Mouse (Mus musculus): ENCODE results near the gene Acsl1. TPM values are rescaled to one million over a fixed set of nuclear protein-coding genes. Genes with fewer than 3 reads are reported as not detected.
A peak's percentile ranks its signal among the peaks of the same experiment; 100 is the strongest.

Acsl1 gene
- 24.8 and 25.2 TPM in 2 replicates for polyA plus RNA-seq (2014; fragmentation: Nextera tagmentation; extraction: Ambion mirVana)

DNA sequence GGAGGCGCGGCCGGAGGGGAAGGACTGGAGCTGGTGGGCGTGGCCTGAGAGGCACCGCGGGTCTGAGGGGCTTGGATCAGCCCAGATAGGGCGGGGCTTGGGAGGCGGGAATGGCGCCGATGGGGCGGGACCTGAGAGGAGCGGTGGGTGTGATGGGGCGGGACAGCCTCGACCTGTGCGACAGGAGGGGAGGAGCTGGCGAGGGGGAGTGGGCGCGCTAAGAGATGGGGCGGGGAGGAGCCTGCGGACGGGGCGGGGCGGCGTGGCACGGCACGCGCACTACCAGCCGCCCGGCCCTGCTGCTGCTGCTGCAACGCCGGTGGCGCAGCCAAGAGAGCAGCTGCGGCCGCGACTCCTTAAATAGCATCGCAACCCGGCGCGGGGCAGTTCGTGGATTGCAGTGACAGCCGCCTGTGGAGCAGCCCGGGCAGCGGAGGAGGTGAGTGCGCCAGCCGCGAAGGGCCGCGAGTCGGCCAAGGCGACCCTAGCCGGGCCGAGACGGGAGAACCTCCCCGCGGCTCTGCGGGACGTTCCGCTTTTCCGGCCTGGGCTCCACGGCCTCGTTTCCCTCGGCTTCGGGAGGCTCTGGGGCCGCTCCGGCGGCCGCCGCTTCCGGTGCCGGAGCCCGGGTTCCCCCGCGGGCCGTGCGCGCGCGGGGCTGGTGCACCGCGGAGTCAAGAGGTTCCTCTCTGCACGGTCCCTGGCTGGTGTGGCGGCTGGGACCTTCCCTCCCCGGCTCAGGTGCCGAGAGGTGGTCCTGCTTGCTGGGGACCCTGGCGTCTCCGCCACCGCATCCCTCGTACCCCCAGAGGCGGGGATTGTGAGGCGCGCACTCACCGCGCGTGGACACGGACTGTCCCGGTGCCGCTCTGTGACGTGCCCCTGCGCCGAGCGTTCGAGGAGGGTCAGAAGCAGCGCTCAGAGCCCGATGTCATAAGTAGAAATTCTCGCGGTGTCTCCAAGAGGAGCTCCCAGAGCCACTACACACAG lies at the start of gene Acsl1:
TSS of gene Acsl1 (plus strand) at position 246 of the 990 bp plus-strand sequence.
- peak within 1 kb of the TSS; percentile 81 for H3K9ac ChIP-seq (ENCODE audit: low read length)
- H3K4me2 ChIP-seq (ENCODE audit: low read length): peak within 1 kb of the TSS; percentile 89
- H3K36me3 ChIP-seq (ENCODE audit: control insufficient read depth, insufficient read depth, low read length): no peaks in the 10 kb centered on the region
- DNase-seq (ENCODE audit: low spot score) (peak; percentile 99), ATAC-seq (replicated peaks; ENCODE audit: low FRiP score, low TSS enrichment, low read depth) (peak; percentile 96)
- H3K9me3 ChIP-seq (ENCODE audit: control insufficient read depth, low read length): no peaks in the 10 kb centered on the region
- H3K27ac ChIP-seq (ENCODE audit: low read depth): peak within 1 kb of the TSS; percentile 81
- no peaks in the 10 kb centered on the region for H3K27me3 ChIP-seq (replicated peaks; ENCODE audit: control insufficient read depth, insufficient read depth, low read length)
- 0 out of 2 replicates have a peak, but pooled peaks cover 3% of the 10 kb centered on the region for H3K4me1 ChIP-seq (replicated peaks; ENCODE audit: control insufficient read depth, insufficient read depth, low read length)
- under 1% methylated on average over 69 of the region's 106 CpGs for WGBS
- H3K4me3 ChIP-seq (ENCODE audit: low read depth, low read length): peak within 1 kb of the TSS; percentile 73

DNA sequence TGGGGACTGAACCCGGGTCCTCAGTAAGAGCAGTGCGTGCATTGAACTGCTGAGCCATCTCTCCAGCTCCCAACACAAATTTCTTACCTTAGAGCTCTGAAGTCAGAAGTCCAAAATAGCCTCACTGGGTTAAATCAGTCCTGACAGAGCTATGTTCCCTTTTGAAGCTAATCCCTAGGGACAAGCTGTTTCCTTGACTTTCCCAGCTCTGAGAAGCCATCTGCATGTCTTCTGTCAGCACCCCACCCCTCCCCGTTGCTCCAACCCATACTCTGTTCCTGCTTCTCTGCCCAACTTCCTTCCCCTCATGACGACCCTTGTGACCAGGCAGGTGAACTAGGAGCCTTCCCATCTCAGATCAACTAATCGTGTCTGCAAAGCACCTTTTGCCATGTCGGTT lies 49.3 kb upstream of the Acsl1 start:
- Histone ChIP-seq H3K36me3 (ENCODE audit: control insufficient read depth, insufficient read depth, low read length) (no peaks in the 10 kb centered on the region), H3K4me3 (ENCODE audit: low read depth, low read length) (no peak overlapping the region), H3K9ac (ENCODE audit: low read length) (no peak overlapping the region), H3K27ac (ENCODE audit: low read depth) (no peak overlapping the region), H3K4me2 (ENCODE audit: low read length) (no peak overlapping the region), H3K4me1 (replicated peaks; ENCODE audit: control insufficient read depth, insufficient read depth, low read length) (no peaks in the 10 kb centered on the region), H3K9me3 (ENCODE audit: control insufficient read depth, low read length) (no peaks in the 10 kb centered on the region), H3K27me3 (replicated peaks; ENCODE audit: control insufficient read depth, insufficient read depth, low read length) (no peaks in the 10 kb centered on the region)
- WGBS: 72% methylated on average over 6 of the region's 6 CpGs
- no peak for DNase-seq (ENCODE audit: low spot score)
- ATAC-seq (replicated peaks; ENCODE audit: low FRiP score, low TSS enrichment, low read depth): no peak

DNA sequence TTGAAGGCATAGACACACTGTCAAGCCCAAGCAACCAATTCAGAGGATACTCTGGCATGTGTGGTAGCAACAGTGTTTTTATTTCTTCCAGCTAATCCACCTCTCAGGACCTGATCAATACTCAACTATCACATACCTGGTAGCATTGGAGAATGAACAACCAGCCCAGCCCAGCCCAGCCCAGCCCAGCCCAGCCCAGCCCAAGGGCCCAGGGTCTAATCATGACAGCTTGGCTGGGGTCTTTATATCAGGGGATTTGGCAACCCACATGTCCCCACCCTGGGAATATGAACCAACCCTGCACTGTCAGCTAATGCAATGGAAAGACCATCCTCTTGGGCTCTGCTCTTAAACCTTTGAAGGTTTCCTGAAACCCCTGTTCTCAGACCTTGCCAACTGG lies 42.9 kb upstream of the Acsl1 start:
- ATAC-seq (replicated peaks; ENCODE audit: low FRiP score, low TSS enrichment, low read depth) (0 out of 2 replicates have a peak, but pooled peaks have one; percentile 53), DNase-seq (ENCODE audit: low spot score) (no peak)
- no peaks in the 10 kb centered on the region for H3K36me3 ChIP-seq (ENCODE audit: control insufficient read depth, insufficient read depth, low read length)
- H3K9ac ChIP-seq (ENCODE audit: low read length): no peak overlapping the region
- no peak overlapping the region for H3K27ac ChIP-seq (ENCODE audit: low read depth)
- no peaks in the 10 kb centered on the region for H3K4me1 ChIP-seq (replicated peaks; ENCODE audit: control insufficient read depth, insufficient read depth, low read length)
- H3K4me2 ChIP-seq (ENCODE audit: low read length): no peak overlapping the region
- no peak overlapping the region for H3K4me3 ChIP-seq (ENCODE audit: low read depth, low read length)
- H3K27me3 ChIP-seq (replicated peaks; ENCODE audit: control insufficient read depth, insufficient read depth, low read length): no peaks in the 10 kb centered on the region
- H3K9me3 ChIP-seq (ENCODE audit: control insufficient read depth, low read length): no peaks in the 10 kb centered on the region

DNA sequence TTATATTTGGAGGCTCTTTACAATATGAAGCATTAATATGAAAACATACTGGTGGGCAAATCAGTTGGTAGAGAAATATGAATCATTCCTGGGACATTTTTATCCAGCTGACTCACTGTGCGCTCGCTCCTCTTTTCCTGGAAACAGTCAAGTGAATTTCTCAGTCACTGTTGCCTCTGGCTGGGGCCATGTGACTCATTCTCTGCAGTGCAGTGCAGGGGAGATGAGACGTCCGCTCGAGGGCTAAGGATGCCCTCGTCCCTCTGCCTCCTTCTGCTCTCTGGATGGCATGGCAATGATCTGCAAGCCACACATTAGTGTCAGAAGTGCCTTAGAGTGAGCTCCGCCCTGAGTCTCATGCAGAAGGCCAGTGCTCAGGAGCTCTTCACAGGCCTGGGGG lies 41.0 kb upstream of the Acsl1 start:
- H3K9me3 ChIP-seq (ENCODE audit: control insufficient read depth, low read length): 0 out of 2 replicates have a peak, but pooled peaks cover 4% of the 10 kb centered on the region
- H3K27me3 ChIP-seq (replicated peaks; ENCODE audit: control insufficient read depth, insufficient read depth, low read length): no peaks in the 10 kb centered on the region
- no peak overlapping the region for H3K27ac ChIP-seq (ENCODE audit: low read depth)
- no peaks in the 10 kb centered on the region for H3K4me1 ChIP-seq (replicated peaks; ENCODE audit: control insufficient read depth, insufficient read depth, low read length)
- 67% methylated on average over 7 of the region's 7 CpGs for WGBS
- no peak overlapping the region for H3K4me2 ChIP-seq (ENCODE audit: low read length)
- H3K4me3 ChIP-seq (ENCODE audit: low read depth, low read length): no peak overlapping the region
- ATAC-seq (replicated peaks; ENCODE audit: low FRiP score, low TSS enrichment, low read depth) (no peak), DNase-seq (ENCODE audit: low spot score) (no peak)
- H3K9ac ChIP-seq (ENCODE audit: low read length): no peak overlapping the region
- no peaks in the 10 kb centered on the region for H3K36me3 ChIP-seq (ENCODE audit: control insufficient read depth, insufficient read depth, low read length)

DNA sequence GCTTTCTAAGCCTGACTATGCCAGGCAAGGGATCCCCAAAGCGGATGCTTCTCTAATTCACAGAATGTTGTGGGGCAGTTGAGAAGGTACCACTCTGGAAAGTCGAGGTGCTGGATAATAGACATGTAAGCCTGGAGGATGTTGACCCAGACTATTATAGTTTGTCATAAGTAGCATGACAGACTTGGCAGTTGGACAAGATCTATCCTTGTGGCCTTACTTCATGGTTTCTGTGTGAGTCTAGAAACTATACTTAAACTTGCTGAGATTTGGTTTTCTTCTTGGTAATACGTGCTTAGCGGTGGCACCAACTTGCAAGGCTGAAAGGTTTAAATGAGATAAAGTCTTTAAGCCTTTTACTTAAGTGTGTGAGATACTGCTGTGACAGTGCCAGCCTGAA lies 38.9 kb upstream of the Acsl1 start:
- DNase-seq (ENCODE audit: low spot score) (no peak), ATAC-seq (replicated peaks; ENCODE audit: low FRiP score, low TSS enrichment, low read depth) (no peak)
- Histone ChIP-seq H3K9ac (ENCODE audit: low read length) (no peak overlapping the region), H3K27ac (ENCODE audit: low read depth) (no peak overlapping the region), H3K4me2 (ENCODE audit: low read length) (no peak overlapping the region), H3K27me3 (replicated peaks; ENCODE audit: control insufficient read depth, insufficient read depth, low read length) (no peaks in the 10 kb centered on the region), H3K9me3 (ENCODE audit: control insufficient read depth, low read length) (0 out of 2 replicates have a peak, but pooled peaks cover 4% of the 10 kb centered on the region), H3K36me3 (ENCODE audit: control insufficient read depth, insufficient read depth, low read length) (no peaks in the 10 kb centered on the region), H3K4me1 (replicated peaks; ENCODE audit: control insufficient read depth, insufficient read depth, low read length) (no peaks in the 10 kb centered on the region), H3K4me3 (ENCODE audit: low read depth, low read length) (no peak overlapping the region)
- WGBS: 89% methylated on average over 4 of the region's 4 CpGs

DNA sequence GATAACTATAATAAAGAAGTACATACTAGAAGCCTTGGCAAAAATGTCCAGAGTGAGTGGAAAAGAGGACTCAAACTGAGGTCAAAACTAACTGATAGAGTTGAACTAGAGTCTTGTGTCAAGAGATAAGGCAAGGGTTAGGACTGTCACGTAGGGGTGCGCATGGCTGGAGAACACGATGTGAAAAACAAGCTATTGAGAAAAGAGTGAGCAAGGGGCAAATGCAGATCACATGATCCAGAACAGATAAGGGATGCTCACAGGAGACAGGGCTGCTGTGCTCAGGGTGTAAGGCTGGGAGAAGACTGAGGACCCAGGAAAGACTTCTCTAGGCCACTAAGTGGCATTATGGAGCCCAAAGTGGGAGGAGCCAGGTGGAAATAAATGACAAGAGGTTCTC lies 38.3 kb upstream of the Acsl1 start:
- no peak for ATAC-seq (replicated peaks; ENCODE audit: low FRiP score, low TSS enrichment, low read depth)
- WGBS: 85% methylated on average over 3 of the region's 3 CpGs
- H3K9ac ChIP-seq (ENCODE audit: low read length): no peak overlapping the region

DNA sequence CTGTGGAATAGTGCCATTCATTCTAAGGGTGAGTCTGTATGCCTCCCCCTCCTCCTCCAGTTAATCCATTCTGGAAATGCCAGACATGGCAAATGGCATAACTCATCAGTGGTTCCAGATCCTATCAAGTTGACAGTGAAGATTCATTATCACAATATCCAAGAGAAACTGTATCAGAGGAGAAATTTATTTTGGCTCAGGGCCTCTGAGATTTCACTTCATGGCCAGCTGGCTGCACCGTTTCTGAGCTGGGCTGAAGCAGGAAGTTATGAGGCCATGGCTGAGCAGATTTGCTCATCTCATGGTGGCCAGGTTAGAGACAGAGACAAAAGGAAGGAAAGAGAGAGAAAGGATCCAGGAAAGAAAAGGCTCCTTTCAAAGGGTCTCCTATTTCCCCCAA lies 37.2 kb upstream of the Acsl1 start:
- ATAC-seq (replicated peaks; ENCODE audit: low FRiP score, low TSS enrichment, low read depth): no peak
- WGBS: 66% methylated on average over 1 of the region's 1 CpGs
- H3K27ac ChIP-seq (ENCODE audit: low read depth): no peak overlapping the region

More for the DNA sequence above, 38.3 kb upstream of the Acsl1 start:
- Histone ChIP-seq H3K9me3 (ENCODE audit: control insufficient read depth, low read length) (0 out of 2 replicates have a peak, but pooled peaks cover 4% of the 10 kb centered on the region), H3K4me2 (ENCODE audit: low read length) (no peak overlapping the region), H3K27ac (ENCODE audit: low read depth) (no peak overlapping the region), H3K27me3 (replicated peaks; ENCODE audit: control insufficient read depth, insufficient read depth, low read length) (no peaks in the 10 kb centered on the region), H3K4me3 (ENCODE audit: low read depth, low read length) (no peak overlapping the region), H3K4me1 (replicated peaks; ENCODE audit: control insufficient read depth, insufficient read depth, low read length) (no peaks in the 10 kb centered on the region), H3K36me3 (ENCODE audit: control insufficient read depth, insufficient read depth, low read length) (no peaks in the 10 kb centered on the region)
- no peak for DNase-seq (ENCODE audit: low spot score)

DNA sequence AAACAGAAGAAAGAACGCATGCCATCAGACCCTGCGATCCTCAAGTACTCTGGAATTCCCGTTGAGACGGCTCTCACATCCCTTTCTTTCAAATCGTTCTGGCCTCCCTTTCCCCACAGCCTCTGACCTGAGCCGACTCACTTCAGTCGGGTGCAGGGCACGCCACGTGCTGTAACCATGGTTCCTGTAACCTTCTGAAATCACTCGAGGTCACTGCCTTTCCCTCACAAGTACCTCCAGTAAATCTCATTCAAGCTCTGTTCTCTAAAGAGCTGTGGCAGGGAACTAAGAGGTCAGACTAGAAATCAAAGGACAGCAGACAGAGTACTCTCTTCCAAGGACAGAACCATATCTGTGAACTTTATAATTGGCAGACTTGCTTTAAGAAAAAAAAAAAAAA lies 32.3 kb upstream of the Acsl1 start:
- no peak overlapping the region for H3K9ac ChIP-seq (ENCODE audit: low read length)
- H3K4me1 ChIP-seq (replicated peaks; ENCODE audit: control insufficient read depth, insufficient read depth, low read length): no peaks in the 10 kb centered on the region
- H3K27me3 ChIP-seq (replicated peaks; ENCODE audit: control insufficient read depth, insufficient read depth, low read length): no peaks in the 10 kb centered on the region
- H3K4me3 ChIP-seq (ENCODE audit: low read depth, low read length): no peak overlapping the region
- no peak for DNase-seq (ENCODE audit: low spot score)
- no peak overlapping the region for H3K4me2 ChIP-seq (ENCODE audit: low read length)
- 0 out of 2 replicates have a peak, but pooled peaks cover 3% of the 10 kb centered on the region for H3K9me3 ChIP-seq (ENCODE audit: control insufficient read depth, low read length)
- no peaks in the 10 kb centered on the region for H3K36me3 ChIP-seq (ENCODE audit: control insufficient read depth, insufficient read depth, low read length)
- H3K27ac ChIP-seq (ENCODE audit: low read depth): no peak overlapping the region
- WGBS: 69% methylated on average over 10 of the region's 10 CpGs
- no peak for ATAC-seq (replicated peaks; ENCODE audit: low FRiP score, low TSS enrichment, low read depth)

More for the DNA sequence above, 37.2 kb upstream of the Acsl1 start:
- Histone ChIP-seq H3K27me3 (replicated peaks; ENCODE audit: control insufficient read depth, insufficient read depth, low read length) (no peaks in the 10 kb centered on the region), H3K36me3 (ENCODE audit: control insufficient read depth, insufficient read depth, low read length) (no peaks in the 10 kb centered on the region), H3K9me3 (ENCODE audit: control insufficient read depth, low read length) (0 out of 2 replicates have a peak, but pooled peaks cover 4% of the 10 kb centered on the region), H3K9ac (ENCODE audit: low read length) (no peak overlapping the region), H3K4me2 (ENCODE audit: low read length) (no peak overlapping the region), H3K4me3 (ENCODE audit: low read depth, low read length) (no peak overlapping the region), H3K4me1 (replicated peaks; ENCODE audit: control insufficient read depth, insufficient read depth, low read length) (no peaks in the 10 kb centered on the region)
- no peak for DNase-seq (ENCODE audit: low spot score)
